Mouse (Mus musculus) embryonic facial prominence, embryonic 15.5 days (tissue): ENCODE measurements around the gene Ptprf. TPM values are rescaled to one million over a fixed set of nuclear protein-coding genes. Genes with fewer than 3 reads are reported as not detected.

Experiments
- ATAC-seq: fragments of 200-750 bp; cut with Nextera tagmentation; 2 replicates; pipeline ENCODE4 v1.8.0; 2017; ENCODE audit warnings: low read depth, moderate TSS enrichment; ENCODE audit not compliant: insufficient number of reproducible peaks, low FRiP score, low TSS enrichment
- H3K27ac ChIP-seq: fragments of 300-500 bp; sonication (generic); replicated peaks from 2 replicates; pipeline ENCODE4 v1.5.1; 2015; ENCODE audit warnings: mild to moderate bottlenecking, inconsistent platforms
- H3K27me3 ChIP-seq: fragments of 300-500 bp; sonication (generic); 2 replicates; pipeline ENCODE4 v1.6.1; 2015; ENCODE audit warnings: inconsistent platforms
- H3K36me3 ChIP-seq: fragments of 300-500 bp; sonication (generic); 2 replicates; pipeline ENCODE4 v1.6.1; 2015; ENCODE audit warnings: mild to moderate bottlenecking, inconsistent platforms
- H3K4me1 ChIP-seq: fragments of 300-500 bp; sonication (generic); 2 replicates; pipeline ENCODE4 v1.6.1; 2015; ENCODE audit warnings: inconsistent platforms
- H3K4me2 ChIP-seq: fragments of 300-500 bp; sonication (generic); replicated peaks from 2 replicates; pipeline ENCODE4 v1.6.1; 2015; ENCODE audit warnings: mild to moderate bottlenecking, inconsistent platforms
- H3K4me3 ChIP-seq: fragments of 300-500 bp; sonication (generic); replicated peaks from 2 replicates; pipeline ENCODE4 v1.5.1; 2015; ENCODE audit warnings: mild to moderate bottlenecking, inconsistent platforms
- H3K9ac ChIP-seq: fragments of 300-500 bp; sonication (generic); 2 replicates; pipeline ENCODE4 v1.6.1; 2015; ENCODE audit warnings: inconsistent platforms
- H3K9me3 ChIP-seq: fragments of 300-500 bp; sonication (generic); replicated peaks from 2 replicates; pipeline ENCODE4 v1.6.1; 2016; ENCODE audit warnings: inconsistent platforms
- WGBS: fragments of 180-500 bp; shearing (Covaris S2); methylation state at CpG from one replicate; pipeline ENCODE4 v1.1.7; 2015; 5-methylcytosine and 5-hydroxymethylcytosine counted together
- polyA plus RNA-seq: library from polyadenylated mRNA; unstranded; fragments of >200 nt; fragmentation: Nextera tagmentation; extraction: Ambion mirVana; gene quantifications from 2 replicates; pipeline ENCODE4 v1.2.1, GENCODE M21; 2015

The Ptprf gene
- polyA plus RNA-seq, 1 experiment from 2014 or later, result 89.3 TPM

DNA sequence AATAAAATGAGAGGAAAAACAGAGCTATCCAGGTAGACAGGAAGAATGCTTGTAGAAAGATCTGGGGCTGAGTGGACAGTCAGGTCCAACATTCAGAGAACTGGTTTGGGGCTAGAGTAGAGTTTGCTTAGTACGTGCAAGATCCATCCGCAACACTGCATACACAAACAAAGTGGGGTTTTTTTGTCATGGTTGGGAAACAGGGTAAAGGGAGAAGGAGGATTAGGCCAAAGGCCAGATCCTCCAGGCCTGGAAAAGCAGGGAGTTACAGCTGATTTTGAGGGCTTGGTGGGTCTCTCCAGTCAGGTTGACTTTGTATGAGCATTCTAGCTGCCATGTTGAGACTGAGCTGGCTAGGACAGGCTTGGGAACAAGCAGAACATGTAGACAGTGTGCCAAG is 85.3 kb downstream of the Ptprf start:
- ATAC-seq, result no peak
- Histone ChIP-seq H3K36me3 (peaks cover 32% of the 10 kb centered on the region), H3K4me3 (no peak overlapping the region), H3K9ac (no peak overlapping the region), H3K4me1 (peaks cover 13% of the 10 kb centered on the region), H3K4me2 (no peak overlapping the region), H3K27me3 (no peaks in the 10 kb centered on the region), H3K27ac (peak overlapping the region; percentile 56), H3K9me3 (no peaks in the 10 kb centered on the region)
- WGBS, result 63% methylated on average over 2 of the region's 2 CpGs

GRCm38 (mm10) chr4:118199093-118199492 is 92.1 kb downstream of the Ptprf start:
- no peak overlapping the region for H3K4me2 ChIP-seq
- H3K9me3 ChIP-seq, result no peaks in the 10 kb centered on the region
- WGBS, result 89% methylated on average over 2 of the region's 2 CpGs
- no peak overlapping the region for H3K27ac ChIP-seq
- no peak for ATAC-seq
- H3K4me3 ChIP-seq, result no peak overlapping the region
- H3K27me3 ChIP-seq, result no peaks in the 10 kb centered on the region
- no peak overlapping the region for H3K9ac ChIP-seq
- no peaks in the 10 kb centered on the region for H3K36me3 ChIP-seq
- H3K4me1 ChIP-seq, result no peaks in the 10 kb centered on the region

GRCm38 (mm10) chr4:118198606-118199005 is 92.6 kb downstream of the Ptprf start:
- 42% methylated on average over 3 of the region's 3 CpGs for WGBS
- no peak overlapping the region for H3K4me2 ChIP-seq
- H3K4me1 ChIP-seq, result no peaks in the 10 kb centered on the region
- H3K27me3 ChIP-seq, result no peaks in the 10 kb centered on the region
- no peaks in the 10 kb centered on the region for H3K36me3 ChIP-seq
- H3K27ac ChIP-seq, result no peak overlapping the region
- no peaks in the 10 kb centered on the region for H3K9me3 ChIP-seq
- no peak for ATAC-seq
- no peak overlapping the region for H3K4me3 ChIP-seq
- no peak overlapping the region for H3K9ac ChIP-seq

GRCm38 (mm10) chr4:118196185-118196584 is 95.0 kb downstream of the Ptprf start:
- no peak overlapping the region for H3K4me2 ChIP-seq
- H3K4me3 ChIP-seq, result no peak overlapping the region
- H3K36me3 ChIP-seq, result no peaks in the 10 kb centered on the region
- no peak overlapping the region for H3K27ac ChIP-seq
- no peak for ATAC-seq
- H3K27me3 ChIP-seq, result no peaks in the 10 kb centered on the region
- no peaks in the 10 kb centered on the region for H3K9me3 ChIP-seq
- WGBS, result 72% methylated on average over 10 of the region's 10 CpGs
- H3K9ac ChIP-seq, result no peak overlapping the region
- H3K4me1 ChIP-seq, result no peaks in the 10 kb centered on the region

- H3K4me2 ChIP-seq, result peak overlapping the region; percentile 75
- H3K36me3 ChIP-seq, result peaks cover 20% of the 10 kb centered on the region
- no peak for ATAC-seq
- 13% methylated on average over 17 of the region's 17 CpGs for WGBS
- peak overlapping the region; percentile 95 for H3K27ac ChIP-seq
- no peaks in the 10 kb centered on the region for H3K27me3 ChIP-seq
- H3K4me1 ChIP-seq, result peaks cover 12% of the 10 kb centered on the region
- H3K9me3 ChIP-seq, result no peaks in the 10 kb centered on the region
- peak overlapping the region; percentile 58 for H3K9ac ChIP-seq
- peak overlapping the region; percentile 73 for H3K4me3 ChIP-seq
These were observed 110.7 kb downstream of the Ptprf start for GRCm38 (mm10) chr4:118180301-118181080.

DNA sequence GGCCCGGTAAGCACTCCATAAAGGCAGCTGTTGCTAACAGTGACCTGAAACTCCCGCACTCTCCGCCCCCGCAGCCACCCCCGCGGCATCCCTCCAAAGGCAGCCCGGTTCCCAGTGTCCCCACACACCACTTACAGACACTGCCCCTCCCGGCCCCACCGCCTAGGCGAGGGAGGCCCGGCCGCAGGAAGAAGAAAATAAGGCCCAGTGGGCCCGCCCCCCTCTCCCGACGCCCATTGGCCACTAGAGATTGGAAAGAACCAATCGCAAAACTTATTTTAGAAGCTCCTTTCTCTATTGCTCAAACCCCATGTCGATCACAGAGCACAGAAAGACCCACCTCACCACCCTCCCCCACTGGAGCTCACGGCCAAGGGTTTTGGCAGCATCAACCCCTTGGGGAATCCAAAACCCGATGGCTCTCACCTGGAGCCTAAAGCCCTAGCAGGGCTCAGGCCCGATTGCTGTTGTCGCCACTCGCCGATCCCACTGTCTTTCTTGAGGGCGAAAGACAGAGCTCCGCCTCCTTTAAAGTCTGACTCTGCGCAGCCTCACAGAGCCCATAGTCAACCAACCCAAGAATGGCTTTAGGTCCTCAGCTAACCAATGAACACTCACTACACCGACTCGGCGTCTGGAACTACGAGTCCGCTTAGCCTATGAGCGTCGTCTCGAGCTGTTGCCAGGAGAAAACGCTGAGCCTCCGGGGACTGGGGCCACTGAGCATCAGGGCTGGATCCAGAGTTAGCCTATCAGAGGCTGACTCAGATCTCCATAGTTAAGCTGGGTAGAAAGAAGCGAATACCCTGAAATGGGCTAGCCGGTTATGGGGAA is 111.5 kb downstream of the Ptprf start, which contains the start of gene Kdm4a:
Gene Kdm4a, minus strand, starts transcription at position 577 of the 834 bp plus-strand sequence.
- peak within 1 kb of the TSS; percentile 95 for H3K27ac ChIP-seq
- peak; percentile 100 for ATAC-seq
- H3K27me3 ChIP-seq, result no peaks in the 10 kb centered on the region
- H3K9ac ChIP-seq, result peak within 1 kb of the TSS; percentile 70
- H3K4me3 ChIP-seq, result peak within 1 kb of the TSS; percentile 73
- peaks cover 28% of the 10 kb centered on the region for H3K36me3 ChIP-seq
- WGBS, result under 1% methylated on average over 38 of the region's 38 CpGs
- H3K4me2 ChIP-seq, result peak within 1 kb of the TSS; percentile 75
- H3K9me3 ChIP-seq, result no peaks in the 10 kb centered on the region
- H3K4me1 ChIP-seq, result peaks cover 12% of the 10 kb centered on the region

- H3K9me3 ChIP-seq, result no peaks in the 10 kb centered on the region
- WGBS, result 1% methylated on average over 12 of the region's 12 CpGs
- H3K9ac ChIP-seq, result peak overlapping the region; percentile 70
- H3K36me3 ChIP-seq, result peaks cover 35% of the 10 kb centered on the region
- H3K4me1 ChIP-seq, result peaks cover 12% of the 10 kb centered on the region
- H3K4me2 ChIP-seq, result peak overlapping the region; percentile 75
- H3K4me3 ChIP-seq, result peak overlapping the region; percentile 73
- H3K27ac ChIP-seq, result peak overlapping the region; percentile 95
- H3K27me3 ChIP-seq, result no peaks in the 10 kb centered on the region
- ATAC-seq, result no peak
These were observed 112.2 kb downstream of the Ptprf start for GRCm38 (mm10) chr4:118178952-118179466.

GRCm38 (mm10) chr4:118172461-118172860 is 118.7 kb downstream of the Ptprf start:
- ATAC-seq, result no peak
- H3K27me3 ChIP-seq, result no peaks in the 10 kb centered on the region

DNA sequence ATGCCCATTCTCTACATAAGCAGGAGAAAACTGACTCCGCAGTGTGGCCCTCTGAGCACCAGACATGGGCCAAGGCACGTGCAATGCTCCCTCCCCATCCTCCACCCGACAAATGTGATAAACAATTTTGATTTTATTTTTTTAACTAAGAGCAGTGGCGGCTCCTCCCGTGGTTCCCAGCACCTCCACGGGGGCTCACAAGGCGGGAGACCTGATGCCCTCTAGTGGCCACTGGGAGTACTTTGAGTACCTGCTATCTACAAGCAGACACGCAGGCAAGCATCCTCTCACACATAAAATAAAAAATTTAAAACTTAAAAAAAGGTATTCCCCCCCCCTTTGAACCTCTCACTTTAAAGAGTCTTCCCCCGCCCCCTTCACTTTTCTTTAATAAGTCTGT is 120.2 kb downstream of the Ptprf start:
- H3K4me1 ChIP-seq, result no peaks in the 10 kb centered on the region
- no peaks in the 10 kb centered on the region for H3K9me3 ChIP-seq
- H3K27me3 ChIP-seq, result no peaks in the 10 kb centered on the region
- no peak overlapping the region for H3K9ac ChIP-seq
- no peak overlapping the region for H3K4me2 ChIP-seq
- no peak overlapping the region for H3K4me3 ChIP-seq
- H3K27ac ChIP-seq, result no peak overlapping the region
- WGBS, result 83% methylated on average over 9 of the region's 9 CpGs
- peaks cover 97% of the 10 kb centered on the region for H3K36me3 ChIP-seq
- no peak for ATAC-seq

More at GRCm38 (mm10) chr4:118172461-118172860, 118.7 kb downstream of the Ptprf start:
- Histone ChIP-seq H3K4me1 (no peaks in the 10 kb centered on the region), H3K9ac (no peak overlapping the region), H3K9me3 (no peaks in the 10 kb centered on the region), H3K36me3 (peaks cover 97% of the 10 kb centered on the region), H3K4me3 (no peak overlapping the region), H3K4me2 (no peak overlapping the region), H3K27ac (no peak overlapping the region)
- 90% methylated on average over 12 of the region's 12 CpGs for WGBS

DNA sequence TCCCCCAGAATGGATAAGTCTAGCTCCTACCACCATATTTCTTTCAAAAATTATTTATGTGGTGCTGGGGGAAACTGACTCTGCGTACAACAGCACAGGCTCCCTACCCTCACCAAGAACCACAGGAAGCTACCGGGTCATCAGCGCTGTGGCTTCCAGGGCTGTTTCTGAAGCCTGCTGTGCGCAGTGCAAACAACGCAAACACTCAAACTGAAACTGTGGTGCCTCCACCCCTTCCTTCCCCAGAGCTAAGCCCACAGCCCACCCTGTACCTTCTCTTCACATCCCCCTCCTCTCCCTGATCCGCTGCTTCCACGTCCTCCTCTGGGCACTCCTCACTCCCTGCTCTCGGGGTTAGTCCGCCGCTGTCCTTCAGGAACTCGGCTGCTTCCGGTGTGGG is 129.1 kb downstream of the Ptprf start:
- no peak overlapping the region for H3K4me3 ChIP-seq
- no peak overlapping the region for H3K4me2 ChIP-seq
- H3K36me3 ChIP-seq, result peaks cover 93% of the 10 kb centered on the region
- no peaks in the 10 kb centered on the region for H3K27me3 ChIP-seq
- no peak overlapping the region for H3K27ac ChIP-seq
- WGBS, result 93% methylated on average over 12 of the region's 12 CpGs
- no peaks in the 10 kb centered on the region for H3K4me1 ChIP-seq
- H3K9me3 ChIP-seq, result no peaks in the 10 kb centered on the region
- H3K9ac ChIP-seq, result no peak overlapping the region
- ATAC-seq, result no peak
